Mouse (Mus musculus) neural tube, embryonic 11.5 days (tissue): ENCODE data around the gene Abca4. TPM values are rescaled to one million over a fixed set of nuclear protein-coding genes. Genes with fewer than 3 reads are reported as not detected.

Experiments used
- ATAC-seq: fragments of 200-750 bp; cut with Nextera tagmentation; 2 replicates; pipeline ENCODE4 v1.8.0; 2017; ENCODE audit warnings: moderate number of reproducible peaks, mild to moderate bottlenecking, moderate TSS enrichment, moderate library complexity; ENCODE audit not compliant: insufficient read depth, low FRiP score, low TSS enrichment
- DNase-seq: peaks from one replicate; pipeline ENCODE4 v3.0.0-alpha.2; 2015; ENCODE audit warnings: low spot score
- H3K27ac ChIP-seq: fragments of 300-500 bp; sonication (generic); 2 replicates; pipeline ENCODE4 v1.5.1; 2014; ENCODE audit warnings: low read depth, mild to moderate bottlenecking, low read length
- H3K27me3 ChIP-seq: fragments of 300-500 bp; sonication (generic); 2 replicates; pipeline ENCODE4 v1.6.1; 2014; ENCODE audit warnings: mild to moderate bottlenecking, low read length, mixed read lengths; ENCODE audit not compliant: control insufficient read depth, insufficient read depth
- H3K36me3 ChIP-seq: fragments of 300-500 bp; sonication (generic); 2 replicates; pipeline ENCODE4 v1.6.1; 2014; ENCODE audit warnings: mild to moderate bottlenecking, low read length, moderate library complexity, mixed read lengths; ENCODE audit not compliant: control insufficient read depth, insufficient read depth
- H3K4me1 ChIP-seq: fragments of 300-500 bp; sonication (generic); 2 replicates; pipeline ENCODE4 v1.6.1; 2014; ENCODE audit warnings: low read length, mixed read lengths; ENCODE audit not compliant: control insufficient read depth, insufficient read depth
- H3K4me2 ChIP-seq: fragments of 300-500 bp; sonication (generic); 2 replicates; pipeline ENCODE4 v1.6.1; 2014; ENCODE audit warnings: low read depth, mild to moderate bottlenecking, moderate library complexity
- H3K4me3 ChIP-seq: fragments of 300-500 bp; sonication (generic); 2 replicates; pipeline ENCODE4 v1.5.1; 2014; ENCODE audit warnings: low read depth, low read length
- H3K9ac ChIP-seq: fragments of 300-500 bp; sonication (generic); 2 replicates; pipeline ENCODE4 v1.6.1; 2014; ENCODE audit warnings: mild to moderate bottlenecking, low read length
- H3K9me3 ChIP-seq: fragments of 300-500 bp; sonication (generic); 2 replicates; pipeline ENCODE4 v1.6.1; 2016; ENCODE audit warnings: low read length; ENCODE audit not compliant: control insufficient read depth
- WGBS: fragments of 180-500 bp; shearing (Covaris S2); extraction: QIAGEN DNeasy Blood & Tissue Kit; methylation state at CpG from one replicate; pipeline ENCODE4 v1.1.7; 2014; 5-methylcytosine and 5-hydroxymethylcytosine counted together
- polyA plus RNA-seq: library from polyadenylated mRNA; unstranded; fragments of >200 nt; fragmentation: Nextera tagmentation; extraction: Ambion mirVana; gene quantifications from 2 replicates; pipeline ENCODE4 v1.2.1, GENCODE M21; 2014

The Abca4 gene
- polyA plus RNA-seq, 1 experiment from 2014 or later, result 1.0 TPM

- Histone ChIP-seq H3K4me3 (no peak overlapping the region), H3K4me1 (no peaks in the 10 kb centered on the region), H3K9ac (no peak overlapping the region), H3K9me3 (no peaks in the 10 kb centered on the region), H3K27ac (no peak overlapping the region), H3K27me3 (no peaks in the 10 kb centered on the region), H3K36me3 (no peaks in the 10 kb centered on the region), H3K4me2 (no peak overlapping the region)
- DNase-seq (no peak), ATAC-seq (no peak)
- WGBS, result 83% methylated on average over 4 of the region's 4 CpGs
Observed at GRCm38 (mm10) chr3:122196621-122197298, 152.5 kb downstream of the Abca4 start.

- 89% methylated on average over 2 of the region's 2 CpGs for WGBS
Observed at GRCm38 (mm10) chr3:122198532-122198931, 154.3 kb downstream of the Abca4 start.

GRCm38 (mm10) chr3:122198966-122199381 lies 154.7 kb downstream of the Abca4 start:
- ATAC-seq (no peak), DNase-seq (no peak)
- WGBS, result 95% methylated on average over 8 of the region's 8 CpGs
- no peaks in the 10 kb centered on the region for H3K4me1 ChIP-seq
- H3K27me3 ChIP-seq, result no peaks in the 10 kb centered on the region
- no peak overlapping the region for H3K4me2 ChIP-seq
- no peaks in the 10 kb centered on the region for H3K36me3 ChIP-seq
- H3K27ac ChIP-seq, result no peak overlapping the region
- H3K9ac ChIP-seq, result no peak overlapping the region
- H3K9me3 ChIP-seq, result no peaks in the 10 kb centered on the region
- H3K4me3 ChIP-seq, result no peak overlapping the region

More at GRCm38 (mm10) chr3:122198532-122198931, 154.3 kb downstream of the Abca4 start:
- Histone ChIP-seq H3K4me2 (no peak overlapping the region), H3K4me1 (no peaks in the 10 kb centered on the region), H3K9ac (no peak overlapping the region), H3K9me3 (no peaks in the 10 kb centered on the region), H3K27me3 (no peaks in the 10 kb centered on the region), H3K4me3 (no peak overlapping the region), H3K36me3 (no peaks in the 10 kb centered on the region), H3K27ac (no peak overlapping the region)
- DNase-seq (no peak), ATAC-seq (no peak)

- Histone ChIP-seq H3K36me3 (no peaks in the 10 kb centered on the region), H3K9ac (no peak overlapping the region), H3K9me3 (no peaks in the 10 kb centered on the region), H3K27me3 (no peaks in the 10 kb centered on the region), H3K4me3 (no peak overlapping the region), H3K27ac (no peak overlapping the region), H3K4me1 (no peaks in the 10 kb centered on the region), H3K4me2 (no peak overlapping the region)
- DNase-seq (no peak), ATAC-seq (no peak)
- WGBS, result 83% methylated on average over 4 of the region's 4 CpGs
Observed at GRCm38 (mm10) chr3:122199600-122199999, 155.4 kb downstream of the Abca4 start.

GRCm38 (mm10) chr3:122200017-122200416 lies 155.8 kb downstream of the Abca4 start:
- no peaks in the 10 kb centered on the region for H3K36me3 ChIP-seq
- DNase-seq, result no peak

GRCm38 (mm10) chr3:122200447-122200846 lies 156.2 kb downstream of the Abca4 start:
- Histone ChIP-seq H3K36me3 (no peaks in the 10 kb centered on the region), H3K9me3 (no peaks in the 10 kb centered on the region), H3K27ac (no peak overlapping the region), H3K27me3 (no peaks in the 10 kb centered on the region), H3K4me3 (no peak overlapping the region), H3K4me2 (no peak overlapping the region), H3K4me1 (no peaks in the 10 kb centered on the region), H3K9ac (no peak overlapping the region)
- DNase-seq (no peak), ATAC-seq (no peak)
- WGBS, result 44% methylated on average over 5 of the region's 5 CpGs

More at GRCm38 (mm10) chr3:122200017-122200416, 155.8 kb downstream of the Abca4 start:
- no peak overlapping the region for H3K4me3 ChIP-seq
- H3K4me2 ChIP-seq, result no peak overlapping the region
- no peaks in the 10 kb centered on the region for H3K9me3 ChIP-seq
- 90% methylated on average over 5 of the region's 5 CpGs for whole genome bisulfite sequencing
- H3K27ac ChIP-seq, result no peak overlapping the region
- no peak overlapping the region for H3K9ac ChIP-seq
- H3K27me3 ChIP-seq, result no peaks in the 10 kb centered on the region
- ATAC-seq, result no peak
- no peaks in the 10 kb centered on the region for H3K4me1 ChIP-seq

- no peaks in the 10 kb centered on the region for H3K4me1 ChIP-seq
- no peaks in the 10 kb centered on the region for H3K27me3 ChIP-seq
- no peaks in the 10 kb centered on the region for H3K36me3 ChIP-seq
- no peak overlapping the region for H3K9ac ChIP-seq
- ATAC-seq, result no peak
- DNase-seq, result no peak
- H3K4me3 ChIP-seq, result no peak overlapping the region
- no peak overlapping the region for H3K27ac ChIP-seq
- H3K4me2 ChIP-seq, result no peak overlapping the region
- 54% methylated on average over 5 of the region's 5 CpGs for WGBS
- no peaks in the 10 kb centered on the region for H3K9me3 ChIP-seq
Observed at GRCm38 (mm10) chr3:122202307-122202732, 158.1 kb downstream of the Abca4 start.

- H3K9ac ChIP-seq, result no peak overlapping the region
- H3K4me2 ChIP-seq, result no peak overlapping the region
- no peaks in the 10 kb centered on the region for H3K9me3 ChIP-seq
- no peak overlapping the region for H3K27ac ChIP-seq
- ATAC-seq (no peak), DNase-seq (no peak)
- H3K36me3 ChIP-seq, result no peaks in the 10 kb centered on the region
- H3K4me1 ChIP-seq, result no peaks in the 10 kb centered on the region
- 74% methylated on average over 9 of the region's 9 CpGs for WGBS
- no peak overlapping the region for H3K4me3 ChIP-seq
- no peaks in the 10 kb centered on the region for H3K27me3 ChIP-seq
Observed at GRCm38 (mm10) chr3:122203675-122204329, 159.6 kb downstream of the Abca4 start.

- DNase-seq, result no peak
- Histone ChIP-seq H3K9ac (no peak overlapping the region), H3K27me3 (no peaks in the 10 kb centered on the region), H3K4me2 (no peak overlapping the region), H3K27ac (no peak overlapping the region), H3K4me3 (no peak overlapping the region), H3K4me1 (no peaks in the 10 kb centered on the region), H3K9me3 (no peaks in the 10 kb centered on the region), H3K36me3 (no peaks in the 10 kb centered on the region)
- WGBS, result 89% methylated on average over 6 of the region's 6 CpGs
- no peak for ATAC-seq
Observed at GRCm38 (mm10) chr3:122205753-122206152, 161.5 kb downstream of the Abca4 start.
